Mouse (Mus musculus) layer of hippocampus, adult 18-20 months (tissue): Measurements from ENCODE around the gene Gjc1. TPM values are rescaled to one million over a fixed set of nuclear protein-coding genes. Genes with fewer than 3 reads are reported as not detected.
A peak's percentile ranks its signal among the peaks of the same experiment; 100 is the strongest.

Experiments used
- DNase-seq, 2 experiments: peaks; one replicate each; pipeline ENCODE4 v3.0.0; 2022; ENCODE audit warnings: low spot score in 2 of 2
- total RNA-seq, 2 experiments: library from RNA; stranded (reverse); gene quantifications; 2 replicates each; pipeline ENCODE4 v1.2.3; 2021

Gene Gjc1
- total RNA-seq, 2 experiments from 2014 or later = 3.0 to 3.8 TPM

DNA sequence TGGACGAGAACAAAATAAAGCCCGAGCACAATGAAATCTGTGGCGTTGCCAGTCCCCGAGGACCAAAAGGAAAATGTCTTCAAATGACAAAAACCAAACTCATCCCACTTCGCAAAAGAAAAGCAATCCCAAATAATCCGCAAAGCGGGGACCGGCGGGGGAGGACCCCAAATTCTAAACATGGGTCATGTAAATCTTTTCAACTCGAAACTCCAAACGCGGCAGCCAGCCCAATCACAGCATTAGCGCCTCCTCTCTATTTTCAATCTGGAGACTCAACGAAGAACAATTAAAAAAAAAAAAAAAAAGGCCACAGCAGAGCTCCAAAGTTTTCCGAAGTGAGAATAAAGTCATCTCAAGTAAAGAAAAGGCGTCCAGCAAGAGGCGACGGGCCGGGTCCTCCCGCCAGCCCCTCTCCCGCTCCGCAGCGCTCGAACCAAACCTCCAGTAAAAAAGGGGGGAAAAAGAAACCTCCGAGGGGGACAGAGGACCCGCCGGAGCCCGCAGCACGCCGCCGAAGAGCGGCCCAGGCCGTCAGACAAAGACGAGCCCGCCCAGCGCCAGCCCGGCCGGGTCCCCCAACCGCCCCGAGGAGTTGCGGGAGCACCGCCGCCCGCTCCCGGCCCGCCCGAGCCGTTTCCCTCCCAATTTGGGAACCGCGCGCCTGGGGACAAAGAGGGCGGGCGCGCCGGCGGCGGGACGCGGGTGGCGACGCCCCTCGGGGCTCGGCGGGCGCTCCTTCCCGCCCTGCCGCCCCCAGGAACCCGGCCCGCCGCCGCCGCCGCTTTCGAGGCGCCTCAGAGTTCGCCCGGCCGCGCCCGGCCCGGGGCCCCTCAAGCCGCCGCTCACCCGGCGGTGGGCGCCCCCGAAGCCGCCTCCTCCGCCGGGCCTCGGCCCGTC is 1.1 kb downstream of the Gjc1 start:
- no peak for DNase-seq

DNA sequence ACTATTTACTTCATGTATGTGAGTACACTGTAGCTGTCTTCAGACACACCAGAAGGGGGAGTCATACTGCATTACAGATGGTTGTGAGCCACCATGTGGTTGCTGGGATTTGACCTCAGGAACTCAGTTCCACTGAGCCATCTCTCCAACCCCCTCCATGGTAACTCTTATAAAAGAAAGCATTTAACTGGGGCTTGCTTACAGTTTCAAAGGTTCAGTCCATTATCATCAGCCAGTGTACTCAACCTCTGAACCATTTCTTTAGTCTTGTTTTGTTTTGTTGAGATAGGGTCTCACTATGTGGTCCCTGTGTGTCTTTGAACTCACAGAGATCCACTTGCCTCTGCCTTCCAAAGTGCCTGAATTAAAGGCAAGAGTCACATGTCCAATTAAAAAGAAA is 4.6 kb downstream of the Gjc1 start:
- DNase-seq = no peak

GRCm38 (mm10) chr11:102810721-102811485 is 8.6 kb downstream of the Gjc1 start:
- no peak for DNase-seq

DNA sequence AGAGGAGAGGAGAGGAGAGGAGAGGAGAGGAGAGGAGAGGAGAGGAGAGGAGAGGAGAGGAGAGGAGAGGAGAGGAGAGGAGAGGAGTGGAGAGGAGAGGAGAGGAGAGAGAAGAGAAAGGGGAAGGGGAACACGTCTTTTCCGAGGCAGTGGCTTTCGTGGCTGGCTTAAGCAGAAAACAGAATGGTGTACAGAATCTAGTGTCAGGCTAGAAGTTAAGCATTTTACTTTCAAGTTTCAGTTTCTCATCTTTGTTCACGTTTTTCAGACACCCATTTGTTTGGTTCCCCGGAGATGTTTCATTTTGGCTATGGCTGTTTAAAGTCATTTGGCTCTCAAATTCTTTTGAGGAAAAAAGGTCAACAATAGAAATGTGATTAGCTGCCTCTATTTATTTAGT is 11.3 kb downstream of the Gjc1 start:
- DNase-seq = no peak

GRCm38 (mm10) chr11:102803453-102803852 is 16.0 kb downstream of the Gjc1 start:
- DNase-seq = no peak

DNA sequence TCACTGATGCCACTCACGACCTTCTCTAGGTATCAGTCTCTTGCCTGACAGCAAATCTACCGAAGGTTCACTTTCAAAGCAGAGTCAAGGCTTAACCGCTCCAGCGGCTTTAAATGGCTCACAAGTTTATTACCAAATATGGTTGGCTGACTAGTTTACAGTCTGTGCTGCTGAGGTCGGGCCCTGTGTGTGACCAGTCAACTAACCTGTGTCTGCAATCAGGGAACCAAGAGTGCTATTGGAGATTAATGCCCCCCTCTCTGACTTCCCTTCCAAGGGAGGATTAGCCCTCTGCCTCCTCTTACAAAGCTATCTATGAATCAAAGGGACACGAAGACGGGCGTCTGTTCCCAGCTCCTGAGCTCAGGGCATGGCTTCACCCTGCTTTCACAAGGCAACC is 25.3 kb downstream of the Gjc1 start:
- DNase-seq = no peak

DNA sequence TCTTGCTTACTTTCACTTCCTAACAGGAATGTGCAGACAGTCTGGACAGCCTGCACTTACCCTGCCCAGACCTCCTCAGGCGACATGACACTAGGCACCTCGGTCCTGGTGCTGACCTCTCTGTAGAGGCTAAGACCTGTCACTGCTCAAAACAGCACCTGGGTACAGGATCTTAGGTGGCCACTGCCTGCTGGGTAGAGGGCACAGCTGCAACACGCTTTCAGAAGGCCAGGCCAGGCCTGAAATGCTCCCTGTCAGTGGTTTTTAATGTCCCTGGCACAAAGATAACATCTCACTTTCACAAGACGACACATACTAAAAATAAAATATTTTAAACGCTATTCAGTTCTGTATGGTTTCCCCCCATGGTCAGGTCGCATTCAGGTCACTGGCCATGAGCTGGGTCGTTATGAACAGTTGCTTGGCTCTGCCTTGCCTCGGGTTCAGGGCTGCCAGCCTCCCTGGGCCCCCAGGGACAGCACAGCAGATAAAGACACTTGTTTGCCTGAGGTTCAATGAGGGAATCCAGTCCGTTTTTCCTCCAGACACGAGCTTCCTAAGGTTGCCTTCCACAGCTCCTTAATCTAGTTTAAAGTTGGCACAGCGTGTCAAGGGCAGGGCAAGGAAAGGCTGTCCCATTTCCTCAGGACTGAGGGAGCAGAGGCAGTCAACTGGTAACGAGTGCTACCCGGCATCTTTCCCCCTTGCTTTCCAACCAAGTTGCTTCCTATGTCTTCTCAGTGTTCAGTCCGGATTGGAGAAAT is 27.6 kb downstream of the Gjc1 start:
- DNase-seq = no peak

- DNase-seq = peak in 1 of 2 experiments; percentile 10
These were observed 31.8 kb downstream of the Gjc1 start for GRCm38 (mm10) chr11:102787688-102788177.

GRCm38 (mm10) chr11:102783443-102783842 is 36.1 kb downstream of the Gjc1 start:
- DNase-seq = no peak

GRCm38 (mm10) chr11:102781523-102781922 is 38.0 kb downstream of the Gjc1 start:
- DNase-seq = no peak

DNA sequence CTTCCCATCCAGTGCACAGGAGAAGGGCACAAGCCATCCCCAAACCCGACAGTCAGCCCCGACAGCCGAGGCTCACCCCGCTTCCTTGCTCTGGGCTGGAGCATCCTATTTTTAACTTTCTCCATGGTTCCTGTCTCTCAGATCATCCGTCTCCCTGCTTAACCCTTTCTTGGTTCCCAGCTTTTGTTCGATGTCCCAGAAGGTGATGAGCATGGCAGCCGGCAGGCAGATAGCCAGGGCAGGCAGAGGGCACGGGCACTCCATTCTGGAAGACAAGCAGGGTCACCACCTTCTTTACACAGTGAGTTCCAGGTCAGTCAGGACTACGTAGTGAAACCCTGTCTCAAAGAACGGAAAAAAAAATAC is 38.5 kb downstream of the Gjc1 start:
- DNase-seq = no peak

DNA sequence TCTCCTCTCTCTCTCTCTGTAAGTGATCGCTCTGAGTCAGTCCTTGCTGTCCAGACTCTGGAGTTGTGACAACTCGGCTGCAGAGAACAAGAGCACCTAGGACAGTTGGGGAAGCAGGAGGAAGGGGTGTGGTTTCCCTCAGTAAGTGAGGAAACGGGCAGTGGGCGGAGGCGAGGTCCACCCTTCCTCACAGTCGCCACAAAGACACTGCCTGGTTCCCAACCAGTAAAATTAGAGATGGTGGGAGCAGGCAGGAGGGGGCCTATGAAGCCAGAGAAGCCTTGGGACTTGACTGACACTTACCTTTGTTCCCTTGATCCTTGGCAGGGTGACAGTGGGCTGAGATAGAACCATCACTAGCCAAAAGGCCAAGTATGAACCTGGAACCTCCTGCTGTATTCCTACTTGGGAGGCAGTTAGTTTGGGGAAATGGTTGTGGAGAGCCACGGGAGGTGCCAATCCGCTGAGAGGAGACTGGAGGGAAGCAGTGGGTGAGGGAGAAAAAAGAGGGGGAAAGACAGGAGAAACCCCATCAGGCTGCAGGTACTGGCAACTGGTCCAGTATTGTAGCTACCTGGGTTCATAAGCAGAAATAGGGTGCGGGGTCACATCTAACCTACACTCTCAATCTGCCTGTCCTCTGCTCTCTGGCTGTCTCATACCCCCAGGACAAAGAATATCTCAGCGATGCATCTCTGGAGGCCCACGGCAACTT is 39.1 kb downstream of the Gjc1 start:
- no peak for DNase-seq

DNA sequence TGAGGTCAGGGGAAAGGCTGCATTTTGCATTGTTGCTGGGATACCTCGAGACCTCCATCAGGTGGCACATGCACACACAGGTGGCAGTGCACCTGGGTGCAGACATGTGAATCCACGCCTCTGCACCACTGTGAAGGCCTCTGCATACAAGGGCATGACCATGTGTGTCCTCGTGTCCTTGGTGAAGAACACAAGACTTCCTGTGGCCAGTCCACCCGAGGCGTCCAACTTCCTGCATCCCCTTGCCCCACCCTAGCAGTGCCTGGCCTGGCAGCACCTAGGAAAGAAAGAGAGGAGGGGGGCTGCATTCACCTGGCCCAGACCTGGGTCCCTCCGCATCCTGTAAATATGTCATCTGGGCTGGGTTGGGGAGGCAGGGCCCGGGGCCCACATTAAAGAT is 39.7 kb downstream of the Gjc1 start:
- no peak for DNase-seq

GRCm38 (mm10) chr11:102779081-102779638 is 40.3 kb downstream of the Gjc1 start:
- DNase-seq = no peak

DNA sequence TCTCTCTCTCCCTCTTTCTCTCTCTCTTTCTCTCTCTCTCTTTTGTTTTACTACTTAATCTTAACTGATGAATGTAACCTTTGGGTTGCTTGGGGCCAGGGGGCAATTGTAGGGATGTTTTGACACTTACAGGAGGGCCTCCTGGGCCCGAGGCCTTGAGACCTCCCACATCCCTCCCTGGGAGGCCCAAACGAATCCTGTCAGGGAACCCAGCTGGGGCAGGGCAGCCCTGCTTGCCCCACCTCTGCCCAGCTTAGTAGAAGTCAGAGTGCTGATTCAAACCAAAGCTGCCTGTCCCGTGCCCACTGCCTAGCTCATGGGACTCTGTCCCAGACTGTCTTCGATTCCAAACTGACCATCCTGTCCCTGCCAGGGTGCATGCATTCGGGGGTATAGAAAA is 40.9 kb downstream of the Gjc1 start:
- DNase-seq = no peak

- DNase-seq = no peak
These were observed 41.3 kb downstream of the Gjc1 start for GRCm38 (mm10) chr11:102778165-102778564.

DNA sequence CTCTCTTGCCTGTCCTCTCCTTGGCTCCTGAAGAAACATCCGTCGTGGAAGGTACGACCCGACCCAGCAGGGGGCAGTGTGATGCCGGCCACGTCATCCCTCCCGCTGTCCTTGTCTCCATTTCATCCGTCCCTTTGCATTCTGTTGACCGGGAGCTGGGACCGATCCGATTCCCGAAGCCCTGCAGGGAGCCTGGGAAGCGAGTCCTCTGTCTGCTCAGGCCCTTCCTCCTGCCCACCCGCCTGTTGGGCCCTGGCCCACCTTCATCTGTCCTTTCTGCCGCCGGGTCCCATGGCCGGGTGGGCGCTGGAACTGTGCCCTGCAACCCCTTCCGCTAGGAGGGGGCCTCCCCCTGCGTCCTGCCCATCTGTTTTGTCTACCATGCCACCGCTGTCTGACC is 41.9 kb downstream of the Gjc1 start:
- peak in 1 of 2 experiments; percentile 65 for DNase-seq

DNA sequence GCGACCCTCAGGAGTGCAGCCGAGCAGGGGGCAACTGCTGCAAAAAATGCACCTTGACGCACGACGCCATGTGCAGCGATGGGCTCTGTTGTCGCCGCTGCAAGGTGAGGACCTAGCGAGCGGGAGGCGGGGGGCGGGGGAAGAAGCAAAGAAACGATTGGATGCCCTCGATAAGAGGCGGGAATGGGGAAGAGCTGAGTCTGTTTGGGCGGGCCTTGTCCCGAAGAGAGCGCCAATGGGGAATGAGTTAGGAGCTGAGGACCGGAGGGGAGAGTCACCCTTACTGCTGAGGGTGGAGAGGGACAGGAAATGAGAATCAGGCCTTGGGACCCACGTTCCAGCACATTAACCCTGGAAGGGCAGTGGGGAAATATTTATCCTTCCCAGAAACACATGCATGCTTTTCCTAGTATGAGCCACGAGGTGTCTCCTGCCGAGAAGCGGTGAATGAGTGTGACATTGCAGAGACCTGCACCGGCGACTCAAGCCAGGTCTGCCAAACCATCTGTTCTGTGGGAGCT is 44.8 kb downstream of the Gjc1 start:
- peak in 1 of 2 experiments; percentile 71 for DNase-seq

- peak; percentile 76 to 92 for DNase-seq
These were observed 45.5 kb downstream of the Gjc1 start for GRCm38 (mm10) chr11:102773713-102774611.
